Mouse (Mus musculus): Measurements from ENCODE around the gene Rufy2.

- TF ChIP-seq CTCF (IDR thresholded peaks at IDR 0.05; ENCODE audit: low read depth, low read length) (no peak), TAL1 (conservative IDR thresholded peaks at IDR 0.05; ENCODE audit: low read depth, low read length) (no peak), POLR2AphosphoS5 (IDR thresholded peaks at IDR 0.05; ENCODE audit: insufficient replicate concordance, low read depth, low read length) (no peak), GATA1 (IDR thresholded peaks at IDR 0.05; ENCODE audit: borderline replicate concordance, low read length) (no peak), GATA2 (IDR thresholded peaks at IDR 0.05; ENCODE audit: borderline replicate concordance, low read depth, low read length) (no peak)
Measured at GRCm38 (mm10) chr10:63060406-63060805, 80.4 kb downstream of the Rufy2 start.
